Mouse (Mus musculus) CH12.LX (cell line): ENCODE data around the gene Sorbs2. TPM values are rescaled to one million over a fixed set of nuclear protein-coding genes. Genes with fewer than 3 reads are reported as not detected.
"Not testable (repeated sequence)": the region's sequence is repeated elsewhere in the genome, so short reads cannot be mapped to it uniquely, and the experiment has no call there.

Experiments
- DNase-seq: peaks from one replicate; pipeline ENCODE4 v3.0.0-alpha.2; 2013; ENCODE audit errors: extremely low read depth
- H3K27ac ChIP-seq: 2 replicates; pipeline ENCODE4 v1.5.1; 2012; ENCODE audit warnings: low read depth, mild to moderate bottlenecking, control low read depth, moderate library complexity; ENCODE audit not compliant: insufficient read depth
- H3K27me3 ChIP-seq: replicated peaks from 2 replicates; pipeline ENCODE3; 2012; ENCODE audit warnings: inconsistent platforms
- H3K36me3 ChIP-seq, 2 experiments: replicated peaks in 1 of 2; 2 replicates each; pipeline versions ENCODE3 to v1.6.1; 2012; ENCODE audit warnings: inconsistent platforms in 1 of 2, low read length in 1 of 2, mild to moderate bottlenecking in 1 of 2, mixed read lengths in 1 of 2, moderate library complexity in 1 of 2; ENCODE audit not compliant: control insufficient read depth in 1 of 2, insufficient read depth in 1 of 2
- H3K4me1 ChIP-seq, 2 experiments: 2 replicates each; pipeline ENCODE4 v1.6.1; 2012; ENCODE audit warnings: inconsistent platforms in 1 of 2, moderate library complexity in 1 of 2; ENCODE audit not compliant: insufficient read depth in 2 of 2, control insufficient read depth in 1 of 2
- H3K4me2 ChIP-seq: 2 replicates; pipeline ENCODE4 v1.6.1; 2012; ENCODE audit warnings: low read depth, mild to moderate bottlenecking, control low read depth; ENCODE audit not compliant: poor library complexity, insufficient read depth, severe bottlenecking
- H3K4me3 ChIP-seq, 3 experiments: fragments of 150-350 bp in 1 of 3; sonication (generic) in 1 of 3; replicated peaks in 1 of 3; 2 replicates each; pipeline versions ENCODE3 to v1.5.1; 2011 to 2012; ENCODE audit warnings: low read depth in 2 of 3, low read length in 2 of 3, mild to moderate bottlenecking in 2 of 3, moderate library complexity in 2 of 3, control low read depth in 1 of 3, improper control_type of control experiment in 1 of 3, inconsistent platforms in 1 of 3, mixed read lengths in 1 of 3; ENCODE audit not compliant: poor library complexity in 1 of 3
- H3K79me2 ChIP-seq: replicated peaks from 2 replicates; pipeline ENCODE4 v1.6.1; 2012; ENCODE audit warnings: mild to moderate bottlenecking, moderate library complexity; ENCODE audit not compliant: control insufficient read depth, poor library complexity, insufficient read depth, severe bottlenecking; ENCODE audit errors: extremely low read depth
- H3K9ac ChIP-seq: 2 replicates; pipeline ENCODE4 v1.6.1; 2012; ENCODE audit warnings: low read depth, mild to moderate bottlenecking, control low read depth, moderate library complexity; ENCODE audit not compliant: insufficient read depth
- H3K9me3 ChIP-seq: replicated peaks from 2 replicates; pipeline ENCODE3; 2012; ENCODE audit warnings: low read length, inconsistent platforms, mixed read lengths
- BHLHE40 ChIP-seq: IDR thresholded peaks from 2 replicates; pipeline ENCODE4 v1.6.1; 2011; ENCODE audit warnings: mild to moderate bottlenecking, low read depth, low read length, improper control_type of control experiment
- CHD2 ChIP-seq: IDR thresholded peaks from 2 replicates; pipeline ENCODE4 v1.6.1; 2011; ENCODE audit warnings: low read length, improper control_type of control experiment
- CTCF ChIP-seq, 2 experiments: IDR thresholded peaks in 1 of 2; conservative IDR thresholded peaks in 1 of 2; 2 replicates each; pipeline ENCODE4 v1.5.1; 2011 to 2012; ENCODE audit warnings: low read depth in 2 of 2, low read length in 2 of 2, improper control_type of control experiment in 1 of 2, inconsistent platforms in 1 of 2, mild to moderate bottlenecking in 1 of 2, moderate library complexity in 1 of 2
- E2F4 ChIP-seq: IDR thresholded peaks from 2 replicates; pipeline ENCODE4 v1.6.1; 2011; ENCODE audit warnings: low read depth, low read length, improper control_type of control experiment; ENCODE audit not compliant: insufficient replicate concordance
- EP300 ChIP-seq: IDR thresholded peaks from 2 replicates; pipeline ENCODE4 v1.6.1; 2011; ENCODE audit warnings: low read length, improper control_type of control experiment
- HCFC1 ChIP-seq: IDR thresholded peaks from 2 replicates; pipeline ENCODE4 v1.6.1; 2012; ENCODE audit warnings: low read depth, mild to moderate bottlenecking, inconsistent platforms, low read length, improper control_type of control experiment
- JUN ChIP-seq: IDR thresholded peaks from 2 replicates; pipeline ENCODE4 v1.6.1; 2011; ENCODE audit warnings: low read depth, mild to moderate bottlenecking, low read length, improper control_type of control experiment, moderate library complexity; ENCODE audit not compliant: insufficient read depth
- JUND ChIP-seq: conservative IDR thresholded peaks from 2 replicates; pipeline ENCODE4 v1.6.1; 2011; ENCODE audit warnings: low read depth, low read length, improper control_type of control experiment
- MAFK ChIP-seq: IDR thresholded peaks from 2 replicates; pipeline ENCODE4 v1.6.1; 2011; ENCODE audit warnings: low read length, improper control_type of control experiment; ENCODE audit not compliant: insufficient replicate concordance
- MAX ChIP-seq: IDR thresholded peaks from 2 replicates; pipeline ENCODE4 v1.6.1; 2011; ENCODE audit warnings: low read length, improper control_type of control experiment
- MAZ ChIP-seq: IDR thresholded peaks from 2 replicates; pipeline ENCODE4 v1.6.1; 2012; ENCODE audit warnings: low read depth, mild to moderate bottlenecking, inconsistent platforms, low read length, improper control_type of control experiment, moderate library complexity
- MEF2A ChIP-seq: IDR thresholded peaks from 2 replicates; pipeline ENCODE4 v1.6.1; 2014; ENCODE audit warnings: low read depth, mild to moderate bottlenecking, inconsistent platforms, low read length, improper control_type of control experiment, borderline replicate concordance
- MYC ChIP-seq: IDR thresholded peaks from 2 replicates; pipeline ENCODE4 v1.6.1; 2011; ENCODE audit warnings: low read depth, mild to moderate bottlenecking, improper control_type of control experiment, low read length
- NELFE ChIP-seq: IDR thresholded peaks from 2 replicates; pipeline ENCODE4 v1.6.1; 2011; ENCODE audit warnings: low read depth, low read length, improper control_type of control experiment
- POLR2A ChIP-seq: IDR thresholded peaks from 2 replicates; pipeline ENCODE4 v1.6.1; 2011; ENCODE audit warnings: low read depth, mild to moderate bottlenecking, improper control_type of control experiment, low read length
- RAD21 ChIP-seq: IDR thresholded peaks from 2 replicates; pipeline ENCODE4 v1.6.1; 2011; ENCODE audit warnings: low read depth, mild to moderate bottlenecking, low read length, improper control_type of control experiment, moderate library complexity
- RCOR1 ChIP-seq: conservative IDR thresholded peaks from 2 replicates; pipeline ENCODE4 v1.6.1; 2012; ENCODE audit warnings: low read depth, mild to moderate bottlenecking, inconsistent platforms, low read length, improper control_type of control experiment
- SIN3A ChIP-seq: IDR thresholded peaks from 2 replicates; pipeline ENCODE4 v1.6.1; 2012; ENCODE audit warnings: low read length, improper control_type of control experiment, inconsistent platforms
- UBTF ChIP-seq: IDR thresholded peaks from 2 replicates; pipeline ENCODE4 v1.6.1; 2012; ENCODE audit warnings: low read depth, mild to moderate bottlenecking, inconsistent platforms, low read length, improper control_type of control experiment, moderate library complexity
- USF1 ChIP-seq: IDR thresholded peaks from 2 replicates; pipeline ENCODE4 v1.6.1; 2014; ENCODE audit warnings: low read depth, mild to moderate bottlenecking, inconsistent platforms, low read length, improper control_type of control experiment
- USF2 ChIP-seq: conservative IDR thresholded peaks from 2 replicates; pipeline ENCODE4 v1.6.1; 2011; ENCODE audit warnings: low read depth, low read length, improper control_type of control experiment
- ZNF384 ChIP-seq: IDR thresholded peaks from 2 replicates; pipeline ENCODE4 v1.6.1; 2012; ENCODE audit warnings: low read depth, low read length, improper control_type of control experiment, inconsistent platforms
- dilution Hi-C: fragments of 300-500 bp; cut with MboI; formaldehyde crosslinking; loops from 2 replicates; pipeline ENCODE4 v1.14.3; 2020; ENCODE audit warnings: low sequenced_read_pairs; ENCODE audit not compliant: extremely low pct_unique_long_range_greater_than_20kb, extremely low pct_ligation_motif_present
- in situ Hi-C: fragments of 300-500 bp; cut with MboI; formaldehyde crosslinking; loops from 3 replicates; pipeline ENCODE4 v1.14.3; 2019; ENCODE audit warnings: low sequenced_read_pairs, low pct_ligation_motif_present, low pct_unique_long_range_greater_than_20kb, mixed read lengths
- polyA plus RNA-seq: library from polyadenylated mRNA; unstranded; fragments of >175 nt; gene quantifications from 2 replicates; pipeline ENCODE4 v1.2.1, GENCODE M21; 2012; ENCODE audit warnings: low read depth; ENCODE audit not compliant: insufficient read length
- total RNA-seq, 2 experiments: library from RNA; depleted of rRNA; stranded (reverse); fragments of 300-350 nt in 1 of 2; fragments of >200 nt in 1 of 2; gene quantifications; 2 replicates each; pipeline ENCODE4 v1.2.3; 2012 to 2014

Gene Sorbs2
- total and polyA plus RNA-seq, 3 experiments: not detected

- TF ChIP-seq BHLHE40: peak; percentile 48
- TF ChIP-seq USF1: peak; percentile 9; the same call in 1 of the 2 replicates
- TF ChIP-seq, all 38 proteins: peak for 2; not testable (repeated sequence) for 36
- H3K4me3 ChIP-seq, H3K4me1 ChIP-seq, H3K9ac ChIP-seq, H3K9me3 ChIP-seq, dilution Hi-C loops, DNase-seq, H3K36me3 ChIP-seq, H3K79me2 ChIP-seq, H3K27me3 ChIP-seq, in situ Hi-C loops, H3K27ac ChIP-seq: not testable (repeated sequence)
- H3K4me2 ChIP-seq: peak overlapping the region; percentile 35; the same call in 1 of the 2 replicates
Measured at GRCm38 (mm10) chr8:45871587-45871986, 364.0 kb downstream of the Sorbs2 start.

GRCm38 (mm10) chr8:45872077-45872476 is 364.5 kb downstream of the Sorbs2 start:
- H3K4me2 ChIP-seq: peak overlapping the region; percentile 35; the same call in 1 of the 2 replicates
- TF ChIP-seq JUND (no peak), EP300 (no peak), JUN (no peak), MAX (no peak), NELFE (no peak), HCFC1 (no peak), RCOR1 (no peak), MAZ (no peak), MAFK (no peak), MEF2A (no peak), POLR2A (no peak), CTCF (conservative IDR thresholded peaks at IDR 0.05 in 1 of 2, IDR thresholded peaks at IDR 0.05 in 1 of 2; ENCODE audit: low read depth in 2 of 2, low read length in 2 of 2) (no peak), RAD21 (no peak), USF2 (no peak), SIN3A (no peak), E2F4 (no peak), UBTF (no peak), ZNF384 (no peak), CHD2 (no peak), MYC (no peak)
- dilution Hi-C loops: no loop called here
- H3K79me2 ChIP-seq: no peaks in the 10 kb centered on the region
- no peaks in the 10 kb centered on the region for H3K36me3 ChIP-seq
- H3K27ac ChIP-seq: no peak overlapping the region
- no peak overlapping the region for H3K4me3 ChIP-seq
- H3K27me3 ChIP-seq: no peaks in the 10 kb centered on the region
- H3K9me3 ChIP-seq: no peaks in the 10 kb centered on the region
- no peak for DNase-seq
- no peak overlapping the region for H3K9ac ChIP-seq
- in situ Hi-C loops: no loop called here
- H3K4me1 ChIP-seq: no peaks in the 10 kb centered on the region
